Mouse (Mus musculus) kidney, postnatal 0 days (tissue): ENCODE results near the gene Pcnx2. TPM values are rescaled to one million over a fixed set of nuclear protein-coding genes. Genes with fewer than 3 reads are reported as not detected.

Experiments used
- ATAC-seq: fragments of 200-750 bp; cut with Nextera tagmentation; replicated peaks from 2 replicates; pipeline ENCODE4 v1.8.0; 2017; ENCODE audit warnings: low read depth, moderate number of reproducible peaks, moderate TSS enrichment, moderate library complexity; ENCODE audit not compliant: low FRiP score
- DNase-seq: peaks from one replicate; pipeline ENCODE4 v3.0.0-alpha.2; 2016; ENCODE audit warnings: low spot score
- H3K27ac ChIP-seq: fragments of 300-500 bp; sonication (generic); 2 replicates; pipeline ENCODE4 v1.5.1; 2014; ENCODE audit warnings: mild to moderate bottlenecking
- H3K27me3 ChIP-seq: fragments of 300-500 bp; sonication (generic); 2 replicates; pipeline ENCODE4 v1.6.1; 2014; ENCODE audit warnings: low read length, mixed read lengths; ENCODE audit not compliant: insufficient read depth
- H3K36me3 ChIP-seq: fragments of 300-500 bp; sonication (generic); 2 replicates; pipeline ENCODE4 v1.6.1; 2014; ENCODE audit warnings: low read length, mixed read lengths; ENCODE audit not compliant: insufficient read depth
- H3K4me1 ChIP-seq: fragments of 300-500 bp; sonication (generic); replicated peaks from 2 replicates; pipeline ENCODE4 v1.6.1; 2014; ENCODE audit warnings: antibody characterized with exemption, low read length, mixed read lengths; ENCODE audit not compliant: insufficient read depth
- H3K4me2 ChIP-seq: fragments of 300-500 bp; sonication (generic); 2 replicates; pipeline ENCODE4 v1.6.1; 2014; ENCODE audit warnings: mild to moderate bottlenecking, low read length, moderate library complexity, mixed read lengths
- H3K4me3 ChIP-seq: fragments of 300-500 bp; sonication (generic); replicated peaks from 2 replicates; pipeline ENCODE4 v1.5.1; 2014; ENCODE audit warnings: low read depth, low read length
- H3K9ac ChIP-seq: fragments of 300-500 bp; sonication (generic); 2 replicates; pipeline ENCODE4 v1.6.1; 2014; ENCODE audit warnings: low read depth, low read length
- H3K9me3 ChIP-seq: fragments of 300-500 bp; sonication (generic); replicated peaks from 2 replicates; pipeline ENCODE4 v1.6.1; 2016; ENCODE audit warnings: low read length, inconsistent platforms, mixed read lengths
- CTCF ChIP-seq: IDR thresholded peaks from 2 replicates; pipeline ENCODE4 v1.5.1; 2016; ENCODE audit warnings: antibody characterized with exemption, low read depth, mild to moderate bottlenecking, moderate library complexity
- WGBS: fragments of 180-500 bp; shearing (Covaris S2); extraction: QIAGEN DNeasy Blood & Tissue Kit; methylation state at CpG from one replicate; pipeline ENCODE4 v1.1.7; 2014; 5-methylcytosine and 5-hydroxymethylcytosine counted together
- polyA plus RNA-seq: library from polyadenylated mRNA; unstranded; fragments of >200 nt; fragmentation: Nextera tagmentation; extraction: Ambion mirVana; gene quantifications from 2 replicates; pipeline ENCODE4 v1.2.1, GENCODE M21; 2015

Pcnx2 gene
- polyA plus RNA-seq, 1 experiment from 2014 or later: 0.13 TPM

- Histone ChIP-seq H3K4me2 (no peak overlapping the region), H3K27me3 (no peaks in the 10 kb centered on the region), H3K36me3 (no peaks in the 10 kb centered on the region), H3K4me1 (no peaks in the 10 kb centered on the region), H3K27ac (no peak overlapping the region), H3K4me3 (no peak overlapping the region), H3K9ac (no peak overlapping the region), H3K9me3 (no peaks in the 10 kb centered on the region)
- 62% methylated on average over 12 of the region's 12 CpGs for WGBS
- peak; percentile 43 for TF ChIP-seq CTCF
- ATAC-seq (no peak), DNase-seq (no peak)
Measured at GRCm38 (mm10) chr8:125866125-125866524, 32.0 kb downstream of the Pcnx2 start.

GRCm38 (mm10) chr8:125857251-125857650 is 40.9 kb downstream of the Pcnx2 start:
- Histone ChIP-seq H3K9ac (no peak overlapping the region), H3K27ac (no peak overlapping the region), H3K9me3 (no peaks in the 10 kb centered on the region), H3K4me3 (no peak overlapping the region), H3K4me1 (peaks cover 9% of the 10 kb centered on the region; the same call in 1 of the 2 replicates), H3K27me3 (no peaks in the 10 kb centered on the region), H3K4me2 (no peak overlapping the region), H3K36me3 (no peaks in the 10 kb centered on the region)
- ATAC-seq (no peak), DNase-seq (no peak)
- TF ChIP-seq CTCF: no peak
- 42% methylated on average over 6 of the region's 6 CpGs for WGBS

GRCm38 (mm10) chr8:125856160-125856559 is 42.0 kb downstream of the Pcnx2 start:
- H3K9ac ChIP-seq: no peak overlapping the region
- no peak overlapping the region for H3K4me2 ChIP-seq
- WGBS: 65% methylated on average over 4 of the region's 4 CpGs
- TF ChIP-seq CTCF: no peak
- peaks cover 9% of the 10 kb centered on the region; the same call in 1 of the 2 replicates for H3K4me1 ChIP-seq
- no peaks in the 10 kb centered on the region for H3K9me3 ChIP-seq
- ATAC-seq (no peak), DNase-seq (no peak)
- H3K27ac ChIP-seq: no peak overlapping the region
- H3K36me3 ChIP-seq: no peaks in the 10 kb centered on the region
- H3K4me3 ChIP-seq: no peak overlapping the region
- H3K27me3 ChIP-seq: no peaks in the 10 kb centered on the region

GRCm38 (mm10) chr8:125854379-125854778 is 43.7 kb downstream of the Pcnx2 start:
- H3K9ac ChIP-seq: no peak overlapping the region
- H3K9me3 ChIP-seq: no peaks in the 10 kb centered on the region

GRCm38 (mm10) chr8:125853300-125853699 is 44.8 kb downstream of the Pcnx2 start:
- H3K27me3 ChIP-seq: no peaks in the 10 kb centered on the region
- no peaks in the 10 kb centered on the region for H3K9me3 ChIP-seq
- peaks cover 9% of the 10 kb centered on the region; the same call in 1 of the 2 replicates for H3K4me1 ChIP-seq
- no peak overlapping the region for H3K4me2 ChIP-seq
- no peak overlapping the region for H3K27ac ChIP-seq
- no peaks in the 10 kb centered on the region for H3K36me3 ChIP-seq
- whole genome bisulfite sequencing: 42% methylated on average over 5 of the region's 5 CpGs
- no peak overlapping the region for H3K9ac ChIP-seq
- ATAC-seq (no peak), DNase-seq (no peak)
- H3K4me3 ChIP-seq: no peak overlapping the region
- TF ChIP-seq CTCF: no peak

More at GRCm38 (mm10) chr8:125854379-125854778, 43.7 kb downstream of the Pcnx2 start:
- no peak overlapping the region for H3K4me3 ChIP-seq
- ATAC-seq (peak; percentile 66), DNase-seq (no peak)
- H3K27me3 ChIP-seq: no peaks in the 10 kb centered on the region
- peaks cover 9% of the 10 kb centered on the region; the same call in 1 of the 2 replicates for H3K4me1 ChIP-seq
- no peak for TF ChIP-seq CTCF
- no peaks in the 10 kb centered on the region for H3K36me3 ChIP-seq
- WGBS: 47% methylated on average over 7 of the region's 7 CpGs
- no peak overlapping the region for H3K4me2 ChIP-seq
- no peak overlapping the region for H3K27ac ChIP-seq

- H3K9me3 ChIP-seq: no peaks in the 10 kb centered on the region
- TF ChIP-seq CTCF: no peak
Measured at GRCm38 (mm10) chr8:125849181-125849580, 48.9 kb downstream of the Pcnx2 start.

GRCm38 (mm10) chr8:125847842-125848241 is 50.3 kb downstream of the Pcnx2 start:
- no peaks in the 10 kb centered on the region for H3K9me3 ChIP-seq
- no peaks in the 10 kb centered on the region for H3K27me3 ChIP-seq
- no peaks in the 10 kb centered on the region for H3K4me1 ChIP-seq
- H3K4me3 ChIP-seq: no peak overlapping the region
- DNase-seq (peak; percentile 43), ATAC-seq (no peak)
- 24% methylated on average over 12 of the region's 12 CpGs for WGBS
- no peak overlapping the region for H3K27ac ChIP-seq
- no peak overlapping the region for H3K9ac ChIP-seq
- no peak for TF ChIP-seq CTCF
- H3K36me3 ChIP-seq: no peaks in the 10 kb centered on the region
- no peak overlapping the region for H3K4me2 ChIP-seq

More at GRCm38 (mm10) chr8:125849181-125849580, 48.9 kb downstream of the Pcnx2 start:
- H3K36me3 ChIP-seq: no peaks in the 10 kb centered on the region
- H3K27ac ChIP-seq: no peak overlapping the region
- 0 out of 2 replicates have a peak, but pooled peaks cover 5% of the 10 kb centered on the region for H3K4me1 ChIP-seq
- ATAC-seq (no peak), DNase-seq (no peak)
- H3K9ac ChIP-seq: no peak overlapping the region
- 67% methylated on average over 4 of the region's 4 CpGs for WGBS
- H3K27me3 ChIP-seq: no peaks in the 10 kb centered on the region
- no peak overlapping the region for H3K4me3 ChIP-seq
- no peak overlapping the region for H3K4me2 ChIP-seq
